Mouse (Mus musculus) intestine, postnatal 0 days (tissue): ENCODE results near the gene St3gal3. TPM values are rescaled to one million over a fixed set of nuclear protein-coding genes. Genes with fewer than 3 reads are reported as not detected.

Experiments
- ATAC-seq: fragments of 200-750 bp; cut with Nextera tagmentation; 2 replicates; pipeline ENCODE4 v1.8.0; 2017; ENCODE audit warnings: mild to moderate bottlenecking, moderate TSS enrichment, moderate library complexity
- H3K27ac ChIP-seq: fragments of 300-500 bp; sonication (generic); 2 replicates; pipeline ENCODE4 v1.5.1; 2014; ENCODE audit warnings: mild to moderate bottlenecking, low read depth, low read length, moderate library complexity
- H3K27me3 ChIP-seq: fragments of 300-500 bp; sonication (generic); replicated peaks from 2 replicates; pipeline ENCODE4 v1.6.1; 2014; ENCODE audit warnings: low read length, mixed read lengths; ENCODE audit not compliant: control insufficient read depth, insufficient read depth
- H3K36me3 ChIP-seq: fragments of 300-500 bp; sonication (generic); 2 replicates; pipeline ENCODE4 v1.6.1; 2014; ENCODE audit warnings: mild to moderate bottlenecking, moderate library complexity; ENCODE audit not compliant: control insufficient read depth, insufficient read depth
- H3K4me1 ChIP-seq: fragments of 300-500 bp; sonication (generic); replicated peaks from 2 replicates; pipeline ENCODE4 v1.6.1; 2014; ENCODE audit warnings: antibody characterized with exemption, low read length, mixed read lengths; ENCODE audit not compliant: control insufficient read depth, insufficient read depth
- H3K4me2 ChIP-seq: fragments of 300-500 bp; sonication (generic); replicated peaks from 2 replicates; pipeline ENCODE4 v1.6.1; 2014; ENCODE audit warnings: low read depth, mild to moderate bottlenecking, moderate library complexity
- H3K4me3 ChIP-seq: fragments of 300-500 bp; sonication (generic); 2 replicates; pipeline ENCODE4 v1.5.1; 2014; ENCODE audit warnings: low read depth, low read length
- H3K9ac ChIP-seq: fragments of 300-500 bp; sonication (generic); 2 replicates; pipeline ENCODE4 v1.6.1; 2014; ENCODE audit warnings: mild to moderate bottlenecking, low read depth, low read length
- H3K9me3 ChIP-seq: fragments of 300-500 bp; sonication (generic); 2 replicates; pipeline ENCODE4 v1.6.1; 2016; ENCODE audit warnings: mixed run types; ENCODE audit not compliant: control insufficient read depth
- CTCF ChIP-seq: sonication (generic); IDR thresholded peaks from 2 replicates; pipeline ENCODE4 v1.5.1; 2016; ENCODE audit warnings: low read depth, mild to moderate bottlenecking, control low read depth, antibody characterized with exemption, moderate library complexity
- WGBS: fragments of 180-500 bp; shearing (Covaris S2); extraction: QIAGEN DNeasy Blood & Tissue Kit; methylation state at CpG from one replicate; pipeline ENCODE4 v1.1.7; 2014; 5-methylcytosine and 5-hydroxymethylcytosine counted together
- polyA plus RNA-seq: library from polyadenylated mRNA; unstranded; fragments of >200 nt; fragmentation: Nextera tagmentation; extraction: Ambion mirVana; gene quantifications from 2 replicates; pipeline ENCODE4 v1.2.1, GENCODE M21; 2015

Gene St3gal3
- polyA plus RNA-seq, 1 experiment from 2014 or later, result 15.6 TPM

DNA sequence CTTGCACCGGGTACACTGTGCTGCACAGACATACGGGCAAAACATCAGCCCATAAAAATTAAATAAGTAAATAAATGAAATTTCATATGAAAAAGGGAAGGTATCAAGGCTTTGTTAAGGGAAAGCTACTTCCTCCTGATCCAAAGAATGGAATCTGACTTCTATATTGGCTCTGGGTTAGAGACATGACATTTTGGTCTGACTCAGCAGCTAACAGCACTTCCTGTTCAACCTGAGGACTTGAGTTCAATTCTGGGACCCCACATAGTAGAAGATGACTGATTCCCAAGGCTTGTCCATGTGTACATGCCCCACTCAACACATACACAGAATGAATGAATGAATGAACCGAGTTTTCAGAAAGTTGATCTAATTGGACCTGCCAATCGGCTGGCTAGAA lies 216.9 kb downstream of the St3gal3 start:
- Histone ChIP-seq H3K27ac (no peak overlapping the region), H3K9me3 (no peaks in the 10 kb centered on the region), H3K27me3 (no peaks in the 10 kb centered on the region), H3K9ac (no peak overlapping the region), H3K36me3 (no peaks in the 10 kb centered on the region), H3K4me2 (no peak overlapping the region), H3K4me3 (no peak overlapping the region), H3K4me1 (peaks cover 11% of the 10 kb centered on the region)
- no peak for ATAC-seq
- WGBS, result 81% methylated on average over 4 of the region's 4 CpGs
- no peak for TF ChIP-seq CTCF

DNA sequence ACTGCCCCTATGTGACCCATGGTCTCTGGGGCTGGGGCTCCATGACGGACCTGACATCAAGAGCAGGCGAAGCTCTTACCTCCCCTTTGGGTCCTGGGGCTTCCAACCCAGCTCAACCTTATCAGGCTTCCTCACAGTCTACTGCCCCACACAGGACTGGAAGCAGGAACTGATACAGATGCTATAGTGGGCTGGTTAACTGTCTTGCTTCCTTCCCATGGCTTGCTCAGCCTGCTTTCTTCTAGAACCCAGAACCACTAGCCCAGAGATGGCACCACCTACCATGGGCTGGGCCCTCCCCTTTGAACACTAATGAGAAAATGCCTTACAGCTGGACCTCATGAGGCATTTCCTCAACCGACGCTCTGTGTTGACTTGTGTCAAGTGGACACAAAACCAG lies 217.3 kb downstream of the St3gal3 start:
- no peak overlapping the region for H3K4me2 ChIP-seq
- H3K27me3 ChIP-seq, result no peaks in the 10 kb centered on the region
- ATAC-seq, result no peak
- WGBS, result 87% methylated on average over 4 of the region's 4 CpGs
- no peak overlapping the region for H3K27ac ChIP-seq
- H3K4me1 ChIP-seq, result peaks cover 11% of the 10 kb centered on the region
- no peaks in the 10 kb centered on the region for H3K9me3 ChIP-seq
- H3K36me3 ChIP-seq, result 0 out of 2 replicates have a peak, but pooled peaks cover under 1% of the 10 kb centered on the region
- H3K4me3 ChIP-seq, result no peak overlapping the region
- H3K9ac ChIP-seq, result no peak overlapping the region
- TF ChIP-seq CTCF, result no peak

DNA sequence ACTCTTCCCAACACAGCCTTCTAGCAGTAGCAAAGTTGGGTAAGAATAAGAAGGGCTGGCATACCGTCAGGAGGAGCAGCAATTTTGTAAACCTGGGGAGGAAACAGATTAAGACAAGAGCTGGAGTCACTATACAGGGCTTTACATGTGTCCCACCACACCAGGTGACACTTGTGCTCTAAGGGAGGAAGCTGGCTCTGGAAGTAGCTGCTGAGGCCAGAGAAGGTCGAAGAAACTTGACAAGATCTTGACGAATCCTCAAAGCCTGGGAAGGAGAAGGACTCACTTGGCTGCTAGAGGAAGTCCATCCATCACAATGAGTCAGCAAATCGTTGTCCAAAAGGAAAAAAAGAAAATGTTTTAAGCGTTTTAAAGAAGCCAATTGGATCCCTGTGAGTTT lies 218.3 kb downstream of the St3gal3 start:
- TF ChIP-seq CTCF, result no peak
- no peak for ATAC-seq
- Histone ChIP-seq H3K9me3 (no peaks in the 10 kb centered on the region), H3K4me2 (no peak overlapping the region), H3K27me3 (no peaks in the 10 kb centered on the region), H3K27ac (no peak overlapping the region), H3K36me3 (peaks cover 10% of the 10 kb centered on the region; the same call in 1 of the 2 replicates), H3K4me1 (peaks cover 11% of the 10 kb centered on the region), H3K9ac (no peak overlapping the region), H3K4me3 (no peak overlapping the region)
- 69% methylated on average over 5 of the region's 5 CpGs for WGBS

DNA sequence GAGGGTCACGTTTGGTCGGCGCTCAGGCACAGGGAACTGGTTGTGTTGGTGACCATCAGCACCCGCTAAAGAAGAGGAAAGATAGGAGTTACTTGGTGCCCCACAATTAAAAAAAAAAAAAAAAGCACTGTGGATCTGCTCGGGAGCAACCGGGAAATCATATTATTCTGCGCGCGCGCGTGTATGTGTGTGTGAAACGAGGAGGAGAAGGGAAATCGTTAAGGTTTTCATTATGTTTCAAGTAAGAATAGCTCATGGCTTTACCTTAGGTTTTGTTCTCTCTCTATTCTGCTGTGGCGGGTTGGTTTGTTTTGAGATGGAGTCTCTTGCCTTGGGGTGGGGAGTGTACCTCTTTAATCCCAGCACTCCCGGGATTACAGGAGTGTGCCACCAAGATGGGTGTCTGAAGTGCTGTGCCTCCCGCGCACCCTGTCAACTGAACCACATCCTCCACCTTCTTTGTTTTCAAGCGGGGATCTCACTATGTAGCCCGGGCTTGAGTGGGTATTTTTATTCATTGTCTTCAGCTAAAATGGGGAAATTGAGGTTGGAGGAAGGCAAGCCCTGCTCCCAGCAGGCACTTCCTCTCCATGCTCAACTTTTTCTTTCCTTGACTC lies 219.1 kb downstream of the St3gal3 start:
- Histone ChIP-seq H3K9me3 (no peaks in the 10 kb centered on the region), H3K9ac (peak overlapping the region; percentile 59; the same call in 1 of the 2 replicates), H3K27ac (no peak overlapping the region), H3K4me2 (peak overlapping the region; percentile 98), H3K4me3 (peak overlapping the region; percentile 79), H3K36me3 (peaks cover 16% of the 10 kb centered on the region; the same call in 1 of the 2 replicates), H3K4me1 (peaks cover 11% of the 10 kb centered on the region), H3K27me3 (no peaks in the 10 kb centered on the region)
- ATAC-seq, result no peak
- TF ChIP-seq CTCF, result no peak
- 5% methylated on average over 19 of the region's 19 CpGs for WGBS

DNA sequence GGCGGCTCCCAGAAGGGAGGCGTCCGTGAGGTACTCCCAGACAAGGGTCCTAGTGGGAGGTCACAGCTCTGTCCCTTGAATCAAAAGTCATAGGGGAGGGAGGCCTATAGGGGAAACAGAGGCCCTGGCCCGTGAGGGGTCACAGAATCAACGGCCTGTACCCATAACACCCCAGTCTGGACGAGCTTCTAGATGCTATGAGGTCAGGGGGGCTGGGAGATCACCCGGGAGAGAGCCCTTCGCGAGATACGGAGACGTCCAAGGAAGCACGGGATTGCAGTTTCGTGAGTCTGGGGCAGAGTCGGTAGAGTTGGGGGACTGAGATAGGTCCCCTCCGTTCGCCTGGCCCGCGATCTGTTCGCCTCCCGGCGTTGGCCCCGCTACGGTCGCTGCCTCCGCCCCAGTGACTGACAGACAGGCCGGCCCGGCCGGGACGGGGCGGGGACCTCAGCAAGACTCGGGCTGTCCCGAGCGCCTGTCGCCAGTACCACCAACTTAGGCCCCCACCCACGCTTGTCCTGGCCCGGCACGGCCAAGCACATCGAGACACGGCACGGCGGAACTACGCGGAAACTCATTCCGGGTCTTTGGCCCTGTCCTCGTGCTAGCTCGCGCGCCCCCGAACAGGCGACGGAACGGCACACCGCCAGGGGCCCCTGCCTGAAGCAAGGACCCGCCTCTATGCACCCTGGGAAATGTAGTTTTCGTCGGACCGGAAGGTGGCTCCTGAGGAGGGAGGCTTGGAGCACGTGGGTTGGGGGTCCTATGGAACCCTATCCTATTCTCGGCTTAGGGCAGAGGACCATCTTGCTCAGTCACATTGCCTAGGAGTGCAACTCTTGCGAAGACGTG lies 219.9 kb downstream of the St3gal3 start, which contains the start of gene Ipo13:
Gene Ipo13 (minus strand): TSS at position 409 of the 852 bp plus-strand sequence.
- TF ChIP-seq CTCF, result peak; percentile 56
- peak within 1 kb of the TSS; percentile 98 for H3K4me2 ChIP-seq
- peak; percentile 91 for ATAC-seq
- peak within 1 kb of the TSS; percentile 79 for H3K4me3 ChIP-seq
- no peaks in the 10 kb centered on the region for H3K9me3 ChIP-seq
- H3K9ac ChIP-seq, result peak within 1 kb of the TSS; percentile 59
- under 1% methylated on average over 60 of the region's 61 CpGs for WGBS
- H3K27me3 ChIP-seq, result no peaks in the 10 kb centered on the region
- peak within 1 kb of the TSS; percentile 31; the same call in 1 of the 2 replicates for H3K27ac ChIP-seq
- peaks cover 11% of the 10 kb centered on the region for H3K4me1 ChIP-seq
- peaks cover 20% of the 10 kb centered on the region; the same call in 1 of the 2 replicates for H3K36me3 ChIP-seq

DNA sequence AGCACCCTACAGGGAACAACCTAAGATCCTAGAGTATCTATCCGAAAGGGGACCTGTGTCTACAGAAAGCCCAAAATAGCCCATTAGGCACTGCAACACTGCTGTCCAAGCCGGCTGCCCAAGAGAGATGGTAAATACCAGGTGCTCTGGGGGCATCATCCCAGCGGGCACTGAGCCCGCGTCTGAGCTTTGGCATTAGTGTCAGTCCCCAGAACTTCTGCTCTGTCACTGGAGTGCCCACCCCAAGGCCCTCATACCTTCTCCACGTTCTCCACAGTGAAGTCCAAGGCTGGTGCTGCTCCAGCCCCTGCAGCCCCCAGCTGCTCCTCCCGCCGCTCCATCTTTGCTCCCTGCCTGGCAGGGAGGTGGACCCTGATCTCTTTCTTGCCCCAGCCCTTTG lies 220.7 kb downstream of the St3gal3 start:
- H3K4me2 ChIP-seq, result peak overlapping the region; percentile 98
- peaks cover 22% of the 10 kb centered on the region; the same call in 1 of the 2 replicates for H3K36me3 ChIP-seq
- H3K27ac ChIP-seq, result no peak overlapping the region
- H3K9ac ChIP-seq, result peak overlapping the region; percentile 59
- no peaks in the 10 kb centered on the region for H3K27me3 ChIP-seq
- 19% methylated on average over 8 of the region's 8 CpGs for WGBS
- no peak for ATAC-seq
- H3K4me1 ChIP-seq, result peaks cover 11% of the 10 kb centered on the region
- peak overlapping the region; percentile 79 for H3K4me3 ChIP-seq
- no peaks in the 10 kb centered on the region for H3K9me3 ChIP-seq
- no peak for TF ChIP-seq CTCF
